Mouse (Mus musculus): ENCODE measurements around the gene Ncoa3. TPM values are rescaled to one million over a fixed set of nuclear protein-coding genes. Genes with fewer than 3 reads are reported as not detected.

Ncoa3 gene
- polyA plus RNA-seq, 1 experiment: 5.6 TPM

DNA sequence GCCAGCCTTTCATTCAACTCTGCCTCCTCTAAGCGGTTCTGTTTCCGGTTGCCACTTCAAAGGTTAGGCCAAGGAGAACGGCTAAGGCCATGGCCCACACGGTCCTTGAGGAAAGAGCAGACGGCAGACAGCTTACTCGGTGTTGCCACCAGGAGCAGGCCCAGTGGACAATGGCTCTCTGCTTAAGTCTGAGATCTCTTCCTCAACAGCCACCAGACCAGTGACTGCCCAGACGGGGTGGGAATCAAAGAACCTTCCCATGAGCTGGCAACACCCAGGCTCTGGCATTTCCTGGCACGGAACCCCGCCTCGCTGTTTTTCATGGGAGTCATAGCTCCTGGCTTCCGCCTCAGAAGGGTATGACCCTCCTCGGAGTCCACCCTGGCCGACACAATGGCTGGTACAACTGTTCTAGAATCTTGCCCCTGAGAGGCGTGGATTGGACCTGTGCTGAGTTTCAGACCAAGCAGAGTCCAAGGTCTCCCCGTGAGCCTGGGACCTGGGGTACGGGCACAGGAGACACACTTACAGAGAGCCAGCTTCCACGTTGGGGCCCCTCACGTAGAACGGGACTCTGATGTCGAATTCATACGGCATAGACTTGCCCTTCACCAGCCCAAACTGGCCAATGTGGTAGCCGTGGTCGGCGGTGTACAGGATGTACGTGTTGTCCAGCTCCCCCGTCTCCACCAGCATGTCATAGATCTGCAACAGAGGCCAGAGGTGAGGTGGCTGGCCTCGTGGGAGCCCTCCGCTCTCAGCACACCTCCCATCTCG, 94.2 kb downstream of the Ncoa3 start:
- H3K79me2 ChIP-seq (ENCODE audit: control insufficient read depth, insufficient read depth): no peaks in the 10 kb centered on the region
- no peaks in the 10 kb centered on the region for H3K27me3 ChIP-seq (ENCODE audit: control insufficient read depth, insufficient read depth, insufficient read length)
- H3K79me3 ChIP-seq (ENCODE audit: low read depth): no peaks in the 10 kb centered on the region
- H3K4me3 ChIP-seq (ENCODE audit: insufficient read depth, poor library complexity, severe bottlenecking): no peak overlapping the region
- H3K36me3 ChIP-seq (ENCODE audit: control insufficient read depth, insufficient read depth): no peaks in the 10 kb centered on the region
- H3ac ChIP-seq (ENCODE audit: control insufficient read depth, insufficient read length, low read depth): no peak overlapping the region
- TF ChIP-seq USF1 (IDR thresholded peaks at IDR 0.05; ENCODE audit: low read depth) (no peak), MYOD1 (IDR thresholded peaks at IDR 0.05; ENCODE audit: control insufficient read depth, insufficient read length, low read depth) (no peak), MAX (IDR thresholded peaks at IDR 0.05) (no peak), MYOG (IDR thresholded peaks at IDR 0.05; ENCODE audit: control insufficient read depth, extremely low read depth, insufficient read length) (no peak), CTCF (IDR thresholded peaks at IDR 0.05; ENCODE audit: control insufficient read depth, insufficient read depth, insufficient read length) (no peak), CEBPB (IDR thresholded peaks at IDR 0.05; ENCODE audit: low read depth) (no peak), FOSL1 (IDR thresholded peaks at IDR 0.05; ENCODE audit: insufficient read depth, low read length, poor library complexity, severe bottlenecking) (no peak)

DNA sequence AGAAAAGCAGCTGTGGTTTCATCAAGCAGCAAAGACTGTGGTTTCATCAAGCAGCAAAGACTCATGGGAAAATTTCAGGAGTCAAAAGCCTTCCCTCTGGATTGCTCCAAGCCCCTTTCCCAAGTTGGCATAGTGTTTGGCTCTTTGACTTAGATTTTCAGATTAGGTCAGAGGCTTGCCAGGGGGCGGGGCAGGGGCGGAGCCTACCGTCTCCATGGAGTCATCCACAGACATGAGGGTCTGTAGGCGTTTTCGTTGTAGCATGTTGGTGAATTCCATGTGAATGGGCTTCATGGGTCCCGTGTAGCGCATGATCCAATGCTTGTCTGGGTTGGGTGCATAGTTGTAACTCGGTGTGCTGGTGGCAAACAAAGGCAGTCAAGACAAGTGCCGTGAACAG, 96.6 kb downstream of the Ncoa3 start:
- Histone ChIP-seq H3K79me2 (ENCODE audit: control insufficient read depth, insufficient read depth) (no peaks in the 10 kb centered on the region), H3K79me3 (ENCODE audit: low read depth) (no peaks in the 10 kb centered on the region), H3K36me3 (ENCODE audit: control insufficient read depth, insufficient read depth) (no peaks in the 10 kb centered on the region), H3K27me3 (ENCODE audit: control insufficient read depth, insufficient read depth, insufficient read length) (no peaks in the 10 kb centered on the region), H3ac (ENCODE audit: control insufficient read depth, insufficient read length, low read depth) (no peak overlapping the region), H3K4me3 (ENCODE audit: insufficient read depth, poor library complexity, severe bottlenecking) (no peak overlapping the region)
- TF ChIP-seq MYOD1 (IDR thresholded peaks at IDR 0.05; ENCODE audit: control insufficient read depth, insufficient read length, low read depth) (no peak), CTCF (IDR thresholded peaks at IDR 0.05; ENCODE audit: control insufficient read depth, insufficient read depth, insufficient read length) (no peak), USF1 (IDR thresholded peaks at IDR 0.05; ENCODE audit: low read depth) (no peak), FOSL1 (IDR thresholded peaks at IDR 0.05; ENCODE audit: insufficient read depth, low read length, poor library complexity, severe bottlenecking) (no peak), MAX (IDR thresholded peaks at IDR 0.05) (no peak), MYOG (IDR thresholded peaks at IDR 0.05; ENCODE audit: control insufficient read depth, extremely low read depth, insufficient read length) (no peak), CEBPB (IDR thresholded peaks at IDR 0.05; ENCODE audit: low read depth) (no peak)

DNA sequence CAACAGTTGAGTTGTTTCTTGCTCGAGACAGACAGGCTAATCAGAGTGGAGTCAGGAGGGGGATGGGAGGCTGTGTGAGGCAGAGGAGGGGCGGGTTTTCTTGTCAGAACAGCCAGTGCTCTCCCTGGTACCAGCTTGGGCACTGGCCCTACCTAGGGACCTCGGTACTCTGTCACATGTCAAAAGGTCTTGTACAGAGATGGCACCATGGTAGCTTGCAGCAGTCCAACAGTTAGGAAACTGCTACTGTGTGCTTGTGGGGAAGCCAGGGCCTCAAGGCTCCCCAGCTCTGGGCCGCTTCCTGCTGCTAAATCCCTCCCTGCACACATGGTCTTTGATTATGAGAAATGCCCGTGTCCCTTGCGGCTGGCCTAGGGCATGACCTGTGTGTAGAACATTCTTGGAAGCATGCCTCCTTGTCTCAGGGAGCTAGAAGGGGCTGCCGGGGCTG, 97.7 kb downstream of the Ncoa3 start:
- H3K79me3 ChIP-seq (ENCODE audit: low read depth): no peaks in the 10 kb centered on the region
- H3ac ChIP-seq (ENCODE audit: control insufficient read depth, insufficient read length, low read depth): no peak overlapping the region
- no peak overlapping the region for H3K4me3 ChIP-seq (ENCODE audit: insufficient read depth, poor library complexity, severe bottlenecking)
- H3K79me2 ChIP-seq (ENCODE audit: control insufficient read depth, insufficient read depth): no peaks in the 10 kb centered on the region
- no peaks in the 10 kb centered on the region for H3K27me3 ChIP-seq (ENCODE audit: control insufficient read depth, insufficient read depth, insufficient read length)
- no peaks in the 10 kb centered on the region for H3K36me3 ChIP-seq (ENCODE audit: control insufficient read depth, insufficient read depth)
- TF ChIP-seq USF1 (IDR thresholded peaks at IDR 0.05; ENCODE audit: low read depth) (no peak), CTCF (IDR thresholded peaks at IDR 0.05; ENCODE audit: control insufficient read depth, insufficient read depth, insufficient read length) (no peak), MYOD1 (IDR thresholded peaks at IDR 0.05; ENCODE audit: control insufficient read depth, insufficient read length, low read depth) (no peak), MYOG (IDR thresholded peaks at IDR 0.05; ENCODE audit: control insufficient read depth, extremely low read depth, insufficient read length) (no peak), MAX (IDR thresholded peaks at IDR 0.05) (no peak), FOSL1 (IDR thresholded peaks at IDR 0.05; ENCODE audit: insufficient read depth, low read length, poor library complexity, severe bottlenecking) (no peak), CEBPB (IDR thresholded peaks at IDR 0.05; ENCODE audit: low read depth) (no peak)

DNA sequence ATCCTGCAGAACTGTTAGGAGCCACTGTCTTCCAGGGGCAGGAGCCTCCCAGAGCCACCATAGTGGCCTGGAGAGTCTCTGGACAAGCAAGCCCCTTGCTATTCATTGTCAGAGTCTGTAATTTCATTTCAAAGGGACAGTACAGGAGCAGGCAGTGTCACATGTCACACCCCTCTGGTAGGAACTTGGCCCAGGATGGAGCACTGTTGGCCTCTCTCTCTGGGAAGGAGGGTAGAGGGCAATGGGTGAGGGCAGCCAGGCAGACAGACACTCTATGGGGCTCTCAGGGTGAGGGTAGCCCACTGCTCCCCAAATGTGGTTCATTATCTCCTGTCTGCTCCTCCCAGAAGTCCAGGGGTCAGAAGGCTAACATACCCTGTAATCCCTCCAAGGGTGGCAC, 99.2 kb downstream of the Ncoa3 start:
- Histone ChIP-seq H3K4me3 (ENCODE audit: insufficient read depth, poor library complexity, severe bottlenecking) (no peak overlapping the region), H3K79me2 (ENCODE audit: control insufficient read depth, insufficient read depth) (no peaks in the 10 kb centered on the region), H3K36me3 (ENCODE audit: control insufficient read depth, insufficient read depth) (no peaks in the 10 kb centered on the region), H3K79me3 (ENCODE audit: low read depth) (no peaks in the 10 kb centered on the region), H3K27me3 (ENCODE audit: control insufficient read depth, insufficient read depth, insufficient read length) (no peaks in the 10 kb centered on the region), H3ac (ENCODE audit: control insufficient read depth, insufficient read length, low read depth) (no peak overlapping the region)
- TF ChIP-seq USF1 (IDR thresholded peaks at IDR 0.05; ENCODE audit: low read depth) (no peak), CEBPB (IDR thresholded peaks at IDR 0.05; ENCODE audit: low read depth) (no peak), MYOD1 (IDR thresholded peaks at IDR 0.05; ENCODE audit: control insufficient read depth, insufficient read length, low read depth) (no peak), FOSL1 (IDR thresholded peaks at IDR 0.05; ENCODE audit: insufficient read depth, low read length, poor library complexity, severe bottlenecking) (no peak), CTCF (IDR thresholded peaks at IDR 0.05; ENCODE audit: control insufficient read depth, insufficient read depth, insufficient read length) (no peak), MYOG (IDR thresholded peaks at IDR 0.05; ENCODE audit: control insufficient read depth, extremely low read depth, insufficient read length) (no peak), MAX (IDR thresholded peaks at IDR 0.05) (no peak)

DNA sequence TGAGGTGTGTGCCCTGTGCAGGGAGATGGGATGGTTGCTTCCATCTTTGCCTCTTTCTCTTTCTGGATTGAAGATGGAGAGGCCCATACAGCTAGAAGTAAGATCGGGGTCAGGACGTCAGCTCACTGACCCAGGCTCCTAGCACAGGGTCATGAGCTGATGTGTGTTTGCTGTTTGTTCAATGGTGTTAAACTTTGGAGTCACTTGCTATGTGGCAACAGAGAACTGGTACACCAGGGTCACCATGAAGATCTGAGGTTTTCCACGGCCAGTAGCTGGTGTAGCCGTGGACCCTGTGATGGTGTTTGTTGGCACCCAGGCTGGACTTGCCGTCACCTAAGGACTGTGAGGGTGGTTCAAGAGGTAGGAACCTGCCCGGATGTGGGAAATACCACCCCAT, 100.0 kb downstream of the Ncoa3 start:
- no peak overlapping the region for H3ac ChIP-seq (ENCODE audit: control insufficient read depth, insufficient read length, low read depth)
- H3K79me2 ChIP-seq (ENCODE audit: control insufficient read depth, insufficient read depth): no peaks in the 10 kb centered on the region
- no peak for TF ChIP-seq MAX (IDR thresholded peaks at IDR 0.05)
- no peak for TF ChIP-seq MYOG (IDR thresholded peaks at IDR 0.05; ENCODE audit: control insufficient read depth, extremely low read depth, insufficient read length)
- no peak for TF ChIP-seq USF1 (IDR thresholded peaks at IDR 0.05; ENCODE audit: low read depth)
- no peak for TF ChIP-seq MYOD1 (IDR thresholded peaks at IDR 0.05; ENCODE audit: control insufficient read depth, insufficient read length, low read depth)
- TF ChIP-seq CEBPB (IDR thresholded peaks at IDR 0.05; ENCODE audit: low read depth): no peak
- TF ChIP-seq CTCF (IDR thresholded peaks at IDR 0.05; ENCODE audit: control insufficient read depth, insufficient read depth, insufficient read length): no peak
- no peak for TF ChIP-seq FOSL1 (IDR thresholded peaks at IDR 0.05; ENCODE audit: insufficient read depth, low read length, poor library complexity, severe bottlenecking)
- H3K79me3 ChIP-seq (ENCODE audit: low read depth): no peaks in the 10 kb centered on the region
- no peak overlapping the region for H3K4me3 ChIP-seq (ENCODE audit: insufficient read depth, poor library complexity, severe bottlenecking)
- no peaks in the 10 kb centered on the region for H3K27me3 ChIP-seq (ENCODE audit: control insufficient read depth, insufficient read depth, insufficient read length)
- no peaks in the 10 kb centered on the region for H3K36me3 ChIP-seq (ENCODE audit: control insufficient read depth, insufficient read depth)

All from C2C12 (cell line).